Mouse (Mus musculus) ES-E14 (cell line): Measurements from ENCODE around the gene Nrn1l.

ENCODE experiments used
- CHD2 ChIP-seq: IDR thresholded peaks from 2 replicates; pipeline ENCODE4 v1.6.1; 2014; ENCODE audit warnings: mild to moderate bottlenecking, low read depth, low read length, inconsistent platforms
- HCFC1 ChIP-seq: IDR thresholded peaks from 2 replicates; pipeline ENCODE4 v1.6.1; 2012; ENCODE audit warnings: low read length, inconsistent platforms, borderline replicate concordance; ENCODE audit not compliant: insufficient read depth
- MAFK ChIP-seq: IDR thresholded peaks from 2 replicates; pipeline ENCODE4 v1.6.1; 2014; ENCODE audit warnings: mild to moderate bottlenecking, low read depth, low read length, inconsistent platforms; ENCODE audit not compliant: insufficient read depth

GRCm38 (mm10) chr8:105897801-105898480 is 4.6 kb downstream of the Nrn1l start:
- TF ChIP-seq CHD2 (no peak), MAFK (no peak), HCFC1 (no peak)
